Mouse (Mus musculus) lung, postnatal 14 days (tissue): ENCODE results near the gene Hsd3b7.
"Not testable (repeated sequence)": the region's sequence is repeated elsewhere in the genome, so short reads cannot be mapped to it uniquely, and the experiment has no call there.

Experiments
- DNase-seq: peaks from one replicate; pipeline ENCODE4 v3.0.0; 2021

The Hsd3b7 gene

DNA sequence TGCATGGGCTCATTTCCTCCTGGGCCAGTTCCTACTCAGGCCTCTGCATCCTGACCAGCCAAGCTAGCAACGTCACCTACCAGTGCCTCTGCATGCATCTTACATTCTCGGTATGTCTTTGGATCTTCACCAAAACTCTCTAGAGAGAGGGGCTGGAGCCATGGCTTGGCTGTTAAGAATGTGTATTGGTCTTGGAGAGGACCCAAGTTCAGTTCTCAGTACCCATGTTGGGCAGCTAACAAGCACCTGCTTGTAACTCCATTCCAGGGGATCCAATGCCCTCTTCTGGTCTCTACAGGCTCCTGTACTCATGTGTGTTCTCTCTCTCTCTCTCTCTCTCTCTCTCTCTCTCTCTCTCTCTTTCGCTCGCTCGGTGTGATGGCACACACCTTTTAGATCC lies 17.4 kb downstream of the Hsd3b7 start:
- DNase-seq: no peak

DNA sequence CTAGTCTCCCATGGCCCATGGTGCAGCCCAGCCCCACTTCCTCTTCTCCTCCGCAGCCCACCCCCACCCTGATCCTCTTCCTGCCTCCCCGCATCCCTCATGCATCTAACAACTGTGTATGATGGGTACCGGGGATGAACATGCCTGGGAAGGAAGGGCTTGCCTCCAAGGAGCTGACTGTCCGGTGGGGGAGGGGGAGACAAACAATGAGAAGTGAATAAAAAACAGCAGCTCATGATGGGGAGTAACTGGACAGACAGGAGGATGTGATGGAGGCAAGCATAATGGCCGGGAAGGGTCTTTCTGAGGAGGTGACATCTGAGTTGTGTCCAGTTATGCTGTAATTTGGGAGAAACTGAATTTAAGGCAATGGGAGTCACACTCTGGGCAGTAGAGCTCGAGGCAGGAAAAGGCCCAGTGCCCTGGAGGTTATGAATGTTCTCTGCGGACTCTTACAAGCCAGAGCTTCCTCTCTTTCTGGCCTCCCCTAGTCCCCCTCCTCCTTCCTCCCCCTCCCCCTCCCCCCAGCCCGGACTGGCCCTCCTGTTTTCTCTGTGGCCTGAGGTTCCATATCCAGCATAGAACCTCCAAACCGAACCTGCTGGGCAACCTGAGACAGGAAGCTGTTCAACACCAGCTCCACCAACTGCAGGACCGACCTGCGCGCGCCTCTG lies 20.6 kb downstream of the Hsd3b7 start:
- DNase-seq: no peak

DNA sequence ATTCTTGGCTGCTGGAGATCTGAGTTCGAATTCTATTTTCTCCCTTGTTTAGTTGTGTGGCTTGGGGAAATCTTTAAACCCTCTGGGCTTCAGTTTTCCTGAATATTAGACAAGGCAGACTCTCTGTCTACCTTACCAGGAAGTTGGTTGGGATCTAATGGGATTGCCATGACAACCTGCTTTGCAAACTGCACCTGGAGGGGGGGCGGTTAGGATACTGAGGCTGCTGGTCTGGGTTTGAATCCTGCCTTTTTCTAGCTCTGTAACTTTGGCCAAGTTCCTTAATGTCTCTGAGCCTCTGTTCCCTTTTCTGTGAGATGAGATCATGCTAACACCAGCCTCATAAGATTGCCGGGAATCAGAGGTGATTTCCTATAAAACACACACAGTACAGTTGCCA lies 22.1 kb downstream of the Hsd3b7 start:
- DNase-seq: no peak

DNA sequence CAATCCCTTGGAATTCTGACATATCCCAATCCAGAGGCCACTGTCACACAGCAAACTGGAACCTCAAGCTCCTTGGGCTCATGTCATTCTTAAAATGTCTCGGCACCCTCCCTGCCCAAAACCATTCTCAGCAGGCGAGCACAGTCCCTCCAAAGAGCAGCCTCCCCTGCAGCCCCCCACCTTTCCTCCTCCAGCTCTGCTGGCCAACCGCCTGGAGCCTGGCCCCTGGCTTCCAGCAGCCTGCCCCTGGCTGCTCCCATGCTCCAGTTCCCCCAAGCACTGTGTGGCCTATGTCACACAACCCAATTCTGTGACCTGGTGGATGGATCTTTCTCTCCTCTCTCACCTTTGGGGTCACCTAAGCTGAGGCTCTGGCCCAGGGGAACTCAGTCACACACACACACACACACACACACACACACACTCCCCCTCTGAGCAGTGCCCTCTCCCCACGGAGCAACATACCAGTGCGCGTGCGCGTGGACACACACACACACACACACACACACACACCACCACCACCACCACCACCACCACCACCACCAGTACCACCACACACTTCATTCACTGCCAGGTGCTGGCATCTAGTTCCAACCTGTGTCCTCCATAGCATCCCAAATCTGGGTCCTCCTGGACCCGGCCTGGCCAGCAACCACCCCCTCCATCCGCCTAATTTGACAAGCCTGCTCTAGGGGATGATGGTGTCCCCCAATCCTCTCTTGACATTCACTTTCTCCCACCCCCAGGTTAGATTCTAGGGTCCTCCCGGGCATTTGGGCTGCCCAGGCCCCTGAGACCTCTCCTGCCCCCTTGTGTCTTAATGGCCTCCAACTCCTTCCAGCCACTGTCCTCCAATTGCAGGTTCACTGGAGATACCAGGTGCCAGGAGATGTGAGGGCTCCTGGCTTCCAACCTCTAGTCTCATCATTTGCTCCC lies 23.1 kb downstream of the Hsd3b7 start:
- no peak for DNase-seq

DNA sequence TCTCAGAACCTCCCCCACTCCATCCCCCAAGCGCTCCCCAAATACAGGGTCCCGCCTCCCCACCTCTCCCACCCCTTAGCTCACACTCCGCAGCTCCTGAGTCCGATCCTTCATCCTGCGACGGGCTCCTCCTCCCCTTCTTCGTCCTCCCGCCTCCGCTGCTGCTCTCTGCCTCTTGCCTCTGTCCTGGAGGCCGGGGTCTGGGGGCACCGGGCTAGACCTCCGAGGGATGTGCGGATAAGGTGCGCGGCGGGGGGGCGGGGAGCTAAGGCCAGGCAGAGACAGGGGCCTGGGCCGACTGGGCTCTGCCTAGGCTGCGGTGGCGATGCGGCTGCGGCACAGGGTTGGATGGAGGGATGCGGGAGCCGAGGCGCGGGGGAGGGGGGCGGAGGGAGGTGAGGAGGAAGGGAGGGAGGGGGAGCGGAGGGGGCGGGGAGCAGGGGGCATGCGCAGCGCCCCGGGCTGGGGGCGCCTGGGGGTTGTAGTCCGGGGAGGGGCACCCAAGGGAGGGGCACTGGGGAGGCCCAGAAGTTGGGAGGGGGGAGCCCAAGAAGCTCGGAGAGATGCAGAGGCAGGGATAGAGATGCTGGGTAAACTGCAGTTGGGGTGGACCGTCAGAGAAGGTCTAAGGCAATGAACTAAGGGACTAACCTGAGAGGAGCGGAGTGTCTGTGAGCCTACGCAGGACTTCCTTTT lies 23.9 kb downstream of the Hsd3b7 start, which contains the start of the genes Stx4a and Stx1b:
TSS of gene Stx4a (plus strand) at position 119 of the 696 bp plus-strand sequence.
TSS of gene Stx1b (minus strand) at position 374 of the 696 bp plus-strand sequence.
- no peak for DNase-seq

DNA sequence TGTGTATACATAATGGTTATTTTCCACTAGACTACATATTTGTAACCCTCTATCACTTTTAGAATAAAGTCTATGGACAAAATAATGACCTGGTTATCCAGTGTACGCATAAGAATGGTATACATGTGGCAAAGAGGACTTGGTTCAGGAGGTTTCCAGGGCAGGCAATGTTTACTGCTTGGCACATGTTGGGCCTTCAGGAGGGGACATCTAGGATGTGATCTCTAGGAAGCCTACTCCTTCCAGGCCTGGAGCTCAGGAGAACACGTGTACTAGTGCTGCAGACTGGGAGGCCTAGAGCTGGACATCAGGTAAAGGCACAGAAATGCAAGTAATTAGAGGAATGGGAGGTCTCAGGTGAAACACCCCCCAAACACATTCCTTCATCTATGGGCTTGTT lies 35.1 kb downstream of the Hsd3b7 start:
- no peak for DNase-seq

DNA sequence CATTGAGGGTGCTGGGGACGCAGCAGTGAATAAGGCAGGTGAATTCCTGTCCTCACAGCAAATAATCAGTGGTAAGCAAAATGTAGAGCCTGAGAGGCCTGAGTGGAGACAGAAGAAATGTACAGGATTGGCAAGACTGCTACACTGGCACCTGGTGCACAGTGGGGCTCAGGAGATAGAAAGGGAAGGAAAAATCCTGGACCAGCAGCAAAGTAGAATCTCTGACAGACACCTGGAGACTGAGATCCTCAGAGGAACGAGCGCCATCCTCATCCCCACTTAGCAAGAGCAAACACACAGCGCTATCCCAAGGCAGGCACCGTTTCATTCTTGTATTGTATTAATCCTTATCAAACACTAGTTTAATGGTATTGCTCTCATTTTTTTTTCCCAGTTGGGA lies 37.1 kb downstream of the Hsd3b7 start:
- DNase-seq: no peak

DNA sequence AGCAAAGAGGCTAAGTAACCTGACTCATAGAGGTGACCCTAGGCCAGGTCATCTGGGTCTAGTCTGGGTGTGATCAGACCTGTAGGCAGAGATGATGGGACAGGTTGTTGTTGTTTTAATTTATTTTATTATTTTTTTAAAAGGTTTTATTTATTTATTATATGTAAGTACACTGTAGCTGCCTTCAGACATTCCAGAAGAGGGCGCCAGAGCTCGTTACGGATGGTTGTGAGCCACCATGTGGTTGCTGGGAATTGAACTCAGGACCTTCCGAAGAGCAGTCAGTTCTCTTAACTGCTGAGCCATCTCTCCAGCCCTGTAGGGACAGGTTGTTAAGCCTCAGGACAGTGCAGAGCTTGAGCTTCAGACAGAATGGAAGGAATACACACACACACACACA lies 37.5 kb downstream of the Hsd3b7 start:
- DNase-seq: not testable (repeated sequence)

DNA sequence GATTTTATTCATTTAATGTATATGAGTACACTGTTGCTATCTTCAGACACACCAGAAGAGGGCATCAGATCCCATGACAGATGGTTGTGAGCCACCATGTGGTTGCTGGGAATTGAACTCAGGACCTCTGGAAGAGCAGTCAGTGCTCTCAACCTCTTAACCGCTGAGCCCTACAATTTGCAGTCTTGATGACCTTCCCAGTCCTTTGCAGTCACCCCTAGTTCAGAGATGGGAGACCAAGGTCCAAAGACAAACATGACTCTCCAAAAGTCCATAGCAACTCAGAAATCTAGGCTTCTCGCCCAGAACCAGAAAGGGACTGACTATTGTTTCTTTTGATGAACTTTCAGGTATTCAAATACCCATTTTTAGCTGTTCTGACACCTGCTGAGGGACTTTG lies 39.6 kb downstream of the Hsd3b7 start:
- DNase-seq: not testable (repeated sequence)

DNA sequence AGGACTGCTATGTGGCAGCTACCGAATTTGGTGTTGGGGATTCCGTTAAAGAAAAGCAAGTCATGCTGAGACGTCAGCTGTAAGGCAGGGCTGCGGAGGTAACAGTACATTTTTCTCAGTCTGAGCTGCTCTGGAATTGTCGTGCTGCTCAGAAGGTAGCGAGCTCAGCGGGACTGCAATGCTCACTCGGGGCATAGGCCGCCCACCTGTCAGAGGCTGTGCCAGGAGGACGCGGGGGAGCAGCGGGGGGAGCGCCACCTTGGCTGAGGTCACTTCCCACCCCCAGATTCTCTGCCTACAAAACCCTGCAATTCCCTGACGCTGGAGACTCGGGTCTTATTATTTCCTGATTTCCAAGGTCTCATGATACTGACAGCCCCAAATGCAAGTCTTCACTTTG lies 40.5 kb downstream of the Hsd3b7 start:
- DNase-seq: peak; percentile 33

DNA sequence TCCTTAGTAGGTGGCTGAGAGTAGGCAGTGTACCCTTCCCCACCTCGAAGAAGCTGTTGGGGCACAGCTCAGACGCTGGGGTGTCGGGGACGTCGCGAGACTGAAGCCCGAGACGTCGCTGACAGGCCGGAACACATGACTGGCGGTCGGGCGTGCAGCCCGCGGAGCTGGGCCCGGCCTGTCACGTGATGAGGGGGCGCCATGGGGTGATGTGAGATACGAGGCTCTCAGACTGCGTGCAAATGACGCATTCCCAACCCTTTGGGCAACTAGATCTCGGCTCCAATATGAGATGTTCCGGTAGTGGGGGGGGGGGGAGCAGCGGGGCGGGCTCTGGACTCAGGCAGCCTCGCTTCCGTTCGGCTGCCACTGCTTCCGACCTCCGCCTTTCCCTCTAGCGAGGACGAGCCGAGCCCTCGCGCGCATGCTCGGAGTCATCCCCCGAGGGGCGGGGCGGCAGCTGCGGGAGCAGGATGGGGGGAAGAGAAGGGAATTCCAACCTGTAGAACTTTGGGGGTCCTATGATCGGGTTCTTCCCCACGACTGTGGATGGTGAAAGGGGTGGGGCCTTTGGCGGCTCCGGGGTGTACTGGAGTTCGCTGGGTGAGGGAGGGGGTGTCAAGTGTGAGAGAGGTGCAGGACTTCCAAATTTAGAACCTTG lies 41.1 kb downstream of the Hsd3b7 start:
- DNase-seq: peak; percentile 93

DNA sequence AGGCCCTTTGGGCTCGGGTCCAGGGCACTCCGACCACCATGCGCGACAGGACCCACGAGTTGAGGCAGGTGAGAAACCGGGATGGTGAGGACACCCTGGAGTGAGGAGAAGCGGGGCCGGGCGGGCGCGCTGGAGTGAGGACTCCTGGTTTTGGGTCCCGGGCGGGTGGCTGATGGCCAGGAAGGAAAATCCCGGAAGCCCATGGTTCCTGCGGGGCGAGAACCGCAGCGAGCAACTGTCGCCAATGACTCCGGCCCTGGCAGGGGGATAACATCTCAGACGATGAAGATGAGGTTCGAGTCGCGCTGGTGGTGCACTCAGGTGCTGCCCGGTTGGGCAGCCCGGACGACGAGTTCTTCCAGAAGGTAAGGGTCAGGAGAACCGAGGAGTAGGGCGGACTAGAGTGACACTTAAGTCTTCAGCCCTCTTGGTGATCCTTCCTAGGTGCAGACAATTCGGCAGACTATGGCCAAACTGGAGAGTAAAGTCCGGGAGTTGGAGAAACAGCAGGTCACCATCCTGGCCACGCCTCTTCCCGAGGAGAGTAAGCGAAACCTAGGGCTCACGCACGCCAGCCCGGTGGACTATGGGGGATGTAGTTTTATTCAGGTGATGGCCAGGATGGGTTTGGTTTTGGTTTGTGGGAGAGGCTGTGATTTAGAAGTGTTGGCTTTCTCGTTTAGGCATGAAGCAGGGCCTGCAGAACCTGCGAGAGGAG lies 41.8 kb downstream of the Hsd3b7 start:
- peak; percentile 83 for DNase-seq

DNA sequence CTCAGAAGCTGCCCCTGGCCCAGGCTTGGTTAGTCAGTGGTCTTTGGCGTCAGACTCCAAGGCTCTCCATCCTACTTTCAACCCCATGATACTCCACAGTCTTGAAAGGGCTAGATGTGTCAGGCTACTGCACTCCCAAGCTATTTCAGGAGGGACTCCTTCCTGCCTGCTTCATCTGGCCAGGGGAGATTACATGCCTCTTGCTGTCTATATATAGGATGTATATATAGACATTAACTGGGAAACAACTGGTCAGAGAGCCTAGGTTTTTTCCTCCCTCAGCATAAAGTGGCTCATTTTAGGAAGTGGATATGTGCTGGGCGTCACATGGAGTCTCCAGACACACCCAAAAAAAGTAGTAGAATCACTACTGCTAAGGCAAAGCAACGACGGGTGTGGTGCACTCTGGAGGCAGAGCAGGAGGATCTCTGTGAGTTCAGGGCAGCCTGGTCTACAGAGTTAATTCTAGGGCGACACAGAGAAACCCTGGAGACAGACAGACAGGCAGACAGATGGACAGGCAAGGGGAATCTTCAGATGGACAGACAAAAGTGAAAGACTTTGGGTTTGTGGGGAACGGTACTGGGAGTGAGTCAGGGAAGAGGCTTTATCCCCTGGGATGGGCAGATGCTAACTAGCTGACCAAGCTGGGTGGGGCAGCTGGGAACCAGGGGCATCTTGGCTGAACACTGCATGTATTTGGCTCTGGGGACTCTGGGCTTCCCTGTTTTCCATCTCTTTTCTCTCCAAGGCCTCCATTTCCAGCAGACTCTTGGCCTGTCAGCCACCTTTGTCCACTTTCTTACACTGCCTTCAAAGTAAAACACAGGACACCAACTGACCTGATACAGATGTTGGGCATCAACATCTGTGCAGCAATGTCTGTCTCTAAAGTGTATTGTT lies 49.8 kb downstream of the Hsd3b7 start:
- DNase-seq: no peak

DNA sequence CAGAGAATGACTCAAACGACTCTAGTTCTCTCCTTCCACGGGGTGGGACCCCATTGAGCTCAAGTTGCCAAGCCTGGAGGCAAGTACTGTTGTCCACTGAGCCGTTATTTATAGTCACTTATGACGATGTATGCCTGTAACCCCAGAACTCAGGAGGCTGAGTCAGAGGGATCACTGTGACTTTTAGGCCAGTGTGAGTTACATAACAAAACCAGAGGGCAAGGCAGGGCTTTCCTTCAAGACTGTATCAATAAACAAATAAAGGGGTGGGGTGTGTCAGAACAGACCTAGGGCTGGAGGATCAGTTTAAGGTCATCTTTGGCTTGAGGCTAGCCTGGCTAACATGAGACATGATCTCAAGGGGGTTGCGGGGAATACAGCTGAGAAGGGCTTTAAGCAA lies 50.5 kb downstream of the Hsd3b7 start:
- no peak for DNase-seq
